Mouse (Mus musculus) CH12.LX (cell line): ENCODE measurements around the gene Fam71f1. TPM values are rescaled to one million over a fixed set of nuclear protein-coding genes. Genes with fewer than 3 reads are reported as not detected.

Experiments
- DNase-seq: peaks from one replicate; pipeline ENCODE4 v3.0.0-alpha.2; 2013; ENCODE audit errors: extremely low read depth
- H3K27ac ChIP-seq: 2 replicates; pipeline ENCODE4 v1.5.1; 2012; ENCODE audit warnings: low read depth, mild to moderate bottlenecking, control low read depth, moderate library complexity; ENCODE audit not compliant: insufficient read depth
- H3K27me3 ChIP-seq: replicated peaks from 2 replicates; pipeline ENCODE3; 2012; ENCODE audit warnings: inconsistent platforms
- H3K36me3 ChIP-seq, 2 experiments: replicated peaks in 1 of 2; 2 replicates each; pipeline versions ENCODE3 to v1.6.1; 2012; ENCODE audit warnings: inconsistent platforms in 1 of 2, low read length in 1 of 2, mild to moderate bottlenecking in 1 of 2, mixed read lengths in 1 of 2, moderate library complexity in 1 of 2; ENCODE audit not compliant: control insufficient read depth in 1 of 2, insufficient read depth in 1 of 2
- H3K4me1 ChIP-seq, 2 experiments: 2 replicates each; pipeline ENCODE4 v1.6.1; 2012; ENCODE audit warnings: inconsistent platforms in 1 of 2, moderate library complexity in 1 of 2; ENCODE audit not compliant: insufficient read depth in 2 of 2, control insufficient read depth in 1 of 2
- H3K4me2 ChIP-seq: 2 replicates; pipeline ENCODE4 v1.6.1; 2012; ENCODE audit warnings: low read depth, mild to moderate bottlenecking, control low read depth; ENCODE audit not compliant: poor library complexity, insufficient read depth, severe bottlenecking
- H3K4me3 ChIP-seq, 3 experiments: fragments of 150-350 bp in 1 of 3; sonication (generic) in 1 of 3; replicated peaks in 1 of 3; 2 replicates each; pipeline versions ENCODE3 to v1.5.1; 2011 to 2012; ENCODE audit warnings: low read depth in 2 of 3, low read length in 2 of 3, mild to moderate bottlenecking in 2 of 3, moderate library complexity in 2 of 3, control low read depth in 1 of 3, improper control_type of control experiment in 1 of 3, inconsistent platforms in 1 of 3, mixed read lengths in 1 of 3; ENCODE audit not compliant: poor library complexity in 1 of 3
- H3K79me2 ChIP-seq: replicated peaks from 2 replicates; pipeline ENCODE4 v1.6.1; 2012; ENCODE audit warnings: mild to moderate bottlenecking, moderate library complexity; ENCODE audit not compliant: control insufficient read depth, poor library complexity, insufficient read depth, severe bottlenecking; ENCODE audit errors: extremely low read depth
- H3K9ac ChIP-seq: 2 replicates; pipeline ENCODE4 v1.6.1; 2012; ENCODE audit warnings: low read depth, mild to moderate bottlenecking, control low read depth, moderate library complexity; ENCODE audit not compliant: insufficient read depth
- H3K9me3 ChIP-seq: replicated peaks from 2 replicates; pipeline ENCODE3; 2012; ENCODE audit warnings: low read length, inconsistent platforms, mixed read lengths
- CHD1 ChIP-seq: IDR thresholded peaks from 2 replicates; pipeline ENCODE4 v1.6.1; 2012; ENCODE audit warnings: low read depth, low read length, improper control_type of control experiment, inconsistent platforms
- ELF1 ChIP-seq: IDR thresholded peaks from 2 replicates; pipeline ENCODE4 v1.6.1; 2014; ENCODE audit warnings: low read depth, mild to moderate bottlenecking, inconsistent platforms, low read length, improper control_type of control experiment
- HCFC1 ChIP-seq: IDR thresholded peaks from 2 replicates; pipeline ENCODE4 v1.6.1; 2012; ENCODE audit warnings: low read depth, mild to moderate bottlenecking, inconsistent platforms, low read length, improper control_type of control experiment
- MAFK ChIP-seq: IDR thresholded peaks from 2 replicates; pipeline ENCODE4 v1.6.1; 2011; ENCODE audit warnings: low read length, improper control_type of control experiment; ENCODE audit not compliant: insufficient replicate concordance
- MEF2A ChIP-seq: IDR thresholded peaks from 2 replicates; pipeline ENCODE4 v1.6.1; 2014; ENCODE audit warnings: low read depth, mild to moderate bottlenecking, inconsistent platforms, low read length, improper control_type of control experiment, borderline replicate concordance
- MXI1 ChIP-seq: IDR thresholded peaks from 2 replicates; pipeline ENCODE4 v1.6.1; 2011; ENCODE audit warnings: mild to moderate bottlenecking, low read depth, low read length, improper control_type of control experiment
- NELFE ChIP-seq: IDR thresholded peaks from 2 replicates; pipeline ENCODE4 v1.6.1; 2011; ENCODE audit warnings: low read depth, low read length, improper control_type of control experiment
- PAX5 ChIP-seq: IDR thresholded peaks from 2 replicates; pipeline ENCODE4 v1.6.1; 2012; ENCODE audit warnings: low read length, inconsistent platforms, mixed read lengths
- POLR2AphosphoS2 ChIP-seq: IDR thresholded peaks from 2 replicates; pipeline ENCODE4 v1.6.1; 2011; ENCODE audit warnings: low read depth, low read length, improper control_type of control experiment
- TBP ChIP-seq: conservative IDR thresholded peaks from 2 replicates; pipeline ENCODE4 v1.6.1; 2011; ENCODE audit warnings: low read depth, low read length, improper control_type of control experiment
- UBTF ChIP-seq: IDR thresholded peaks from 2 replicates; pipeline ENCODE4 v1.6.1; 2012; ENCODE audit warnings: low read depth, mild to moderate bottlenecking, inconsistent platforms, low read length, improper control_type of control experiment, moderate library complexity
- USF1 ChIP-seq: IDR thresholded peaks from 2 replicates; pipeline ENCODE4 v1.6.1; 2014; ENCODE audit warnings: low read depth, mild to moderate bottlenecking, inconsistent platforms, low read length, improper control_type of control experiment
- USF2 ChIP-seq: conservative IDR thresholded peaks from 2 replicates; pipeline ENCODE4 v1.6.1; 2011; ENCODE audit warnings: low read depth, low read length, improper control_type of control experiment
- ZC3H11A ChIP-seq: IDR thresholded peaks from 2 replicates; pipeline ENCODE4 v1.6.1; 2012; ENCODE audit warnings: low read depth, mild to moderate bottlenecking, inconsistent platforms, low read length, improper control_type of control experiment
- ZMIZ1 ChIP-seq: IDR thresholded peaks from 2 replicates; pipeline ENCODE4 v1.6.1; 2012; ENCODE audit warnings: low read depth, mild to moderate bottlenecking, inconsistent platforms, low read length, improper control_type of control experiment
- dilution Hi-C: fragments of 300-500 bp; cut with MboI; formaldehyde crosslinking; loops from 2 replicates; pipeline ENCODE4 v1.14.3; 2020; ENCODE audit warnings: low sequenced_read_pairs; ENCODE audit not compliant: extremely low pct_unique_long_range_greater_than_20kb, extremely low pct_ligation_motif_present
- in situ Hi-C: fragments of 300-500 bp; cut with MboI; formaldehyde crosslinking; loops from 3 replicates; pipeline ENCODE4 v1.14.3; 2019; ENCODE audit warnings: low sequenced_read_pairs, low pct_ligation_motif_present, low pct_unique_long_range_greater_than_20kb, mixed read lengths
- polyA plus RNA-seq: library from polyadenylated mRNA; unstranded; fragments of >175 nt; gene quantifications from 2 replicates; pipeline ENCODE4 v1.2.1, GENCODE M21; 2012; ENCODE audit warnings: low read depth; ENCODE audit not compliant: insufficient read length
- total RNA-seq, 2 experiments: library from RNA; depleted of rRNA; stranded (reverse); fragments of 300-350 nt in 1 of 2; fragments of >200 nt in 1 of 2; gene quantifications; 2 replicates each; pipeline ENCODE4 v1.2.3; 2012 to 2014

The Fam71f1 gene
- total and polyA plus RNA-seq, 3 experiments: not detected

DNA sequence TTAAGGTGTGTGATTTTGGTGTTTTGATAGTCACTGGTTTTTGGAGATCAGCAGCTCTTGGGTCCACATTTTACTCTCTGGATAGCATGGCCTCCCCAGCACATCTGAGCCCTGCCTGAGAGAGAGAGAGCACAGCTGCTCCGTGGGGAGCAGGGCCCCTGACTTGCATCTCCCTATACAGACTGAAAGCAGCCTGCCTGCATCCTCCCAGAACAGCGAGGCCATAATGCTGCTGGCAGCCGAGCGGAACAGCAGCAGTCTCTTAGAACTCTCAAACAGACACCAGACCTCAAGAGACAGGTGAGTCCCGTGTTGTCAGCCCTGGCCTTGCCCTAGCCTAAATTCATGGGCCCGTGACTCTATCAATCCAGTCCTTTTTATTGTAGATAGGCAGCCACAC lies 31.5 kb upstream of the Fam71f1 start:
- peaks cover 2 to 14% of the 10 kb centered on the region in 2 experiments; a peak in 2 of 4 replicates for H3K4me1 ChIP-seq
- dilution Hi-C loops: no loop called here
- no peak overlapping the region for H3K9ac ChIP-seq
- H3K36me3 ChIP-seq: peaks cover 0 to 1% of the 10 kb centered on the region in 2 experiments
- no peaks in the 10 kb centered on the region; the same call in 1 of the 2 replicates for H3K79me2 ChIP-seq
- TF ChIP-seq PAX5 (no peak), CHD1 (no peak)
- TF ChIP-seq, all 38 proteins: peak for 0
- H3K9me3 ChIP-seq: no peaks in the 10 kb centered on the region
- H3K27ac ChIP-seq: no peak overlapping the region
- DNase-seq: no peak
- H3K4me3 ChIP-seq: no peak overlapping the region
- no peak overlapping the region for H3K4me2 ChIP-seq
- H3K27me3 ChIP-seq: no peaks in the 10 kb centered on the region
- in situ Hi-C loops: no loop called here

DNA sequence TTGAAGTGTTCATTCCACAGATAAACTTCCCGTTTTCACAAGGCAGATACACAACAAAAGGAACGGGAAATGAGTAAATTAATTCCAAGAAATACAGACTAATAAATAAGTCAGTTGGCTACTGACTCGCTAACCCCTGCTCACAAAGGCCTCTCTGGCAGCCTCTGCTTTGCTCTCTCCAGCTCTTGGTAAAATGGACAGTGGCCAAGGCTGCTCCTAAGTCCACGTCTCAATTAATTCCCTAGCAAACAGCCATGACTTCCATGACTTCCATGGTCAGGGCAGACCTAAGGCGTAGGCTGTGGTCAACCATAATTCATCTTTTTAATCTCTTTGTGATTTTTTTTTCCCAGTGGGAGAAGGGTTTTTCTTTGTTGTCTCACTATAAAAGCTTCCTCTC lies 31.0 kb upstream of the Fam71f1 start:
- no peak overlapping the region for H3K4me2 ChIP-seq
- no peak for DNase-seq
- no peaks in the 10 kb centered on the region for H3K27me3 ChIP-seq
- peaks cover 0 to 1% of the 10 kb centered on the region in 2 experiments for H3K36me3 ChIP-seq
- no peak for TF ChIP-seq USF2
- H3K9ac ChIP-seq: no peak overlapping the region
- H3K4me3 ChIP-seq: no peak overlapping the region
- H3K9me3 ChIP-seq: no peaks in the 10 kb centered on the region
- H3K4me1 ChIP-seq: peaks cover 2 to 14% of the 10 kb centered on the region in 2 experiments; a peak in 2 of 4 replicates
- in situ Hi-C loops: no loop called here
- H3K79me2 ChIP-seq: no peaks in the 10 kb centered on the region; the same call in 1 of the 2 replicates
- no peak overlapping the region for H3K27ac ChIP-seq
- dilution Hi-C loops: no loop called here

GRCm38 (mm10) chr6:29288651-29289050 lies 30.3 kb upstream of the Fam71f1 start:
- H3K4me1 ChIP-seq: peaks cover 2 to 14% of the 10 kb centered on the region in 2 experiments; a peak in 2 of 4 replicates
- H3K9ac ChIP-seq: no peak overlapping the region
- no peak overlapping the region for H3K27ac ChIP-seq
- no peak for DNase-seq
- no peak for TF ChIP-seq MEF2A
- TF ChIP-seq MXI1: no peak
- H3K9me3 ChIP-seq: no peaks in the 10 kb centered on the region
- no peak overlapping the region for H3K4me2 ChIP-seq
- H3K27me3 ChIP-seq: no peaks in the 10 kb centered on the region
- H3K4me3 ChIP-seq: no peak overlapping the region
- peaks cover 0 to 1% of the 10 kb centered on the region in 2 experiments for H3K36me3 ChIP-seq
- dilution Hi-C loops (no loop called here), in situ Hi-C loops (no loop called here)
- H3K79me2 ChIP-seq: no peaks in the 10 kb centered on the region; the same call in 1 of the 2 replicates

GRCm38 (mm10) chr6:29299112-29299511 lies 19.8 kb upstream of the Fam71f1 start:
- no peak overlapping the region for H3K27ac ChIP-seq
- dilution Hi-C loops: no loop called here

More at GRCm38 (mm10) chr6:29299112-29299511, 19.8 kb upstream of the Fam71f1 start:
- no peak for TF ChIP-seq USF1
- TF ChIP-seq MAFK: no peak
- TF ChIP-seq UBTF: no peak
- TF ChIP-seq PAX5: no peak
- TF ChIP-seq ZMIZ1: no peak
- no peak for TF ChIP-seq ZC3H11A
- no peak for TF ChIP-seq TBP
- TF ChIP-seq ELF1: no peak
- TF ChIP-seq NELFE: no peak
- no peak for TF ChIP-seq HCFC1
- TF ChIP-seq MEF2A: no peak
- no peak for TF ChIP-seq POLR2AphosphoS2
- H3K4me3 ChIP-seq: no peak overlapping the region
- no peak for DNase-seq
- no peaks in the 10 kb centered on the region for H3K36me3 ChIP-seq
- H3K79me2 ChIP-seq: no peaks in the 10 kb centered on the region
- peaks cover 2% of the 10 kb centered on the region for H3K27me3 ChIP-seq
- H3K9ac ChIP-seq: no peak overlapping the region
- no peak overlapping the region for H3K4me2 ChIP-seq
- no peaks in the 10 kb centered on the region for H3K9me3 ChIP-seq
- in situ Hi-C loops: no loop called here
- no peaks in the 10 kb centered on the region for H3K4me1 ChIP-seq
